Mouse (Mus musculus): Measurements from ENCODE around the gene Zkscan1. TPM values are rescaled to one million over a fixed set of nuclear protein-coding genes. Genes with fewer than 3 reads are reported as not detected.
"Not testable (repeated sequence)": the region's sequence is repeated elsewhere in the genome, so short reads cannot be mapped to it uniquely, and the experiment has no call there.

Zkscan1 gene
- 45.8 and 48.2 TPM in 2 replicates for total RNA-seq (2017)

DNA sequence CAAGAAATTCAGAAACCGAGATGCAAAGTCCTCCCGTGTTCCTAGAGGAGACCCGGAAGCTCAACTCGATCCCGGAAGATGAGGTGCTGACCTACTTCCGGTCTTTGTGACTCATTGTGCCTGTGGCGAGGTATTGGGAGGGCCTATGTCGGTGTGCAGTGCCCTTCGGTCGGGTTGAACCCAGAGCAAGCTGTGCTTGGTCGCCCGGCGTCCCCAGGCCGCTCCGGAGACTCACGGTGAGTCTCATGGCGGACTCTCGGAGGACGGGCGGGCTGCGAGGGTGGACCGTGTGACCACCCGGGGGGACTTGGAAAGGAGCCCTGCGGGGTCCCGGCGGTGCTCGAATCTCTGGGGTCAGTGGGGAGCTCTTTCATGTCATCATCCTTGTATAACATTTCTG, at the start of gene Zkscan1:
TSS of gene Zkscan1 (plus strand) at position 89 of the 400 bp plus-strand sequence.
- ATAC-seq (replicated peaks in 1 of 2; ENCODE audit: insufficient read depth in 1 of 2, low FRiP score in 2 of 2, low TSS enrichment in 1 of 2, low read depth in 1 of 2, poor library complexity in 2 of 2, severe bottlenecking in 2 of 2) = peak; percentile 97 to 99

DNA sequence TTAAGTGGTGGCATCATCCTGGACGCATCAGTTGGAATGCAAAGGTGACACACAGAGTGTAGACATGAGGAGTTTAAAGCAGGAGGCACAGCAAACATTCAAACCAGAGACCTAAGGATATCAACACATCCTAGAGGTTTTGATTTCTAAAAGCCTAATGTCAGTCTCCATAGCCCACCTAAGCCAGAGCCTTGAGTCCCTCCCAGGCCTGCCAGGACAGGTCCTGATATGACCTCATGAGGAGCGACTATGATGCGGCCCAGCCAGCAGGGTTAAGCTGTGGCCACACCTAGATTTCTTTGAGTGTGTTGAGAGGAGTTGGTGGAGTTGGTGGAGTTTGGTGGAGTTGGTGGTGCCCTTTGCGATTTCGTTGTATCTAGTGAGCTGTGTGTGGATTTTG, 32.0 kb upstream of the Zkscan1 start, which contains the start of gene Smok3c:
TSS of gene Smok3c (plus strand) at position 301 of the 400 bp plus-strand sequence.
- ATAC-seq (replicated peaks in 1 of 2; ENCODE audit: insufficient read depth in 1 of 2, low FRiP score in 2 of 2, low TSS enrichment in 1 of 2, low read depth in 1 of 2, poor library complexity in 2 of 2, severe bottlenecking in 2 of 2) = not testable (repeated sequence)

DNA sequence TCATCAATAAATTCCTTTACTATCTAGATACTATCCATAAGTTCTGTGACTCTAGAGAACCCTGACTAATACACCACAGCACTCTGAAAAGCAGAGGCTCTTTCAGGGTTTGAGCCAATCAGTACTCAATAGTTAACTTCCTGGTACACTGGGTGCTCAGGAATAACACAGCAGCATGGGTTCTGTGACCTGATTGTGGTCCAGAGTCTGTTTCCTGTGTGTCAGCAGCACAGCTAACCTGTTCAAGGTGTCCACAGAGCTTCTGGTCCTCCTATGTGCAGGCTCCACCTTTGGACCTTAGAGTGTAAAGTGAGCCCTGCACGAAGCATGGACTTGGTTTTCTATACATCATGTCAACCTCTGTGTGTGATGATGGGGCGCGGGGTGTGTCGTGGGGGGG, 11.1 kb upstream of the Zkscan1 start:
- no peak for ATAC-seq (replicated peaks in 1 of 2; ENCODE audit: insufficient read depth in 1 of 2, low FRiP score in 2 of 2, low TSS enrichment in 1 of 2, low read depth in 1 of 2, poor library complexity in 2 of 2, severe bottlenecking in 2 of 2)

DNA sequence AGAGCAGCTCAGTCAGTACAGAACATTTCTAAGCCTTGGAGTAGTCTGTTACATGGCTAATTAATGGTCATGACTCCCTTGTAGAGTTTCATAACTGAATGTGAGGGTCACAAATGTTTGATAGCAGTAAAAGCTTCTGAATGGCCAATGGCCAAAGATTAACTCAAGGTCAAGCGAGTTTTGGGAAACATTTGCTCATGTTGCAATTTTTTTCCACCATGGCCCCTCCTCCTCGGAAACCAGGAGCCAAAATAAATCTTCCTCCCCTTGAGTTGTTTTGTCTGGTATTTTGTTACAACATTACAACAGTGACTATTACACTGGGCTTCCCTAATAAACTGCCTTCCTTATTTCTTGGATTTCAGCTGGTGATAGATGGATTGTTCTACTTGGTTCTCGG, 9.2 kb upstream of the Zkscan1 start:
- ATAC-seq (replicated peaks in 1 of 2; ENCODE audit: insufficient read depth in 1 of 2, low FRiP score in 2 of 2, low TSS enrichment in 1 of 2, low read depth in 1 of 2, poor library complexity in 2 of 2, severe bottlenecking in 2 of 2) = no peak

DNA sequence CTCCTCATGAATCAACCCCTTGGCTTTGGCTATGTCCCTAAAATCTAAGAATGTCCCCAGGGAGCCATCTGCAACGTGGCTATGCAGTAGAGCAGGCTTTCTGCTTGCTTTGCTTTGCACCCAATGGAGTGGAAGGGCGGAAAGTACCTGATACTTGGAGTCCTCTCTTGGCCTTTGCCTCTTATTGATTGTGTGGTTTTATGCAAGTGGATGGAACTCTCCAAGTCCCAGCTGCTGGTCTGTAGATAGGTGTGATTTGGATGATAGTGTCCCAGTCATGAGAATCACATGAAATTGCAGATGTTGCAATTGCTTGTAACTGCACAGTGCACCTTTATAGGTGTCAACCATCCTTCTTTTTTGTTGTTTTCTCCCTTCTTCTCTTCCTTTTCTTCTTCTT, 8.7 kb upstream of the Zkscan1 start:
- ATAC-seq (replicated peaks in 1 of 2; ENCODE audit: insufficient read depth in 1 of 2, low FRiP score in 2 of 2, low TSS enrichment in 1 of 2, low read depth in 1 of 2, poor library complexity in 2 of 2, severe bottlenecking in 2 of 2) = no peak

DNA sequence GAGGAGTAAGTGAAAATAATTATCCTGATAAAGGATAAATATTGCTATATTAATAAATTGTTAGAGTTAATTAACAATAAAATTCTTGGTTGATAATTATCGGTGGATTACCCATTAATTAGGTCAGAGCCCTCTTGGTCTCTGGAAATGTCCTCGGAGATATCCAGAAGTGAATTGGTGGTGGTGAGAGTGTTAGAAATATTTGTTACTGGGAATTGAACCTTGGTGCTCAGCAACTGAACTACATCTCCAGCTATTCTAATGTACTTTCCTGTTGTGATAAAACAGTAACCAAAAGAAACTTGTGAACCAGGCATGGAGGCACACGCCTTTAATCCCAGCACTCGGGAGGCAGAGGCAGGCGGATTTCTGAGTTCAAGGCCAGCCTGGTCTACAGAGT, 4.4 kb upstream of the Zkscan1 start:
- no peak for ATAC-seq (replicated peaks in 1 of 2; ENCODE audit: insufficient read depth in 1 of 2, low FRiP score in 2 of 2, low TSS enrichment in 1 of 2, low read depth in 1 of 2, poor library complexity in 2 of 2, severe bottlenecking in 2 of 2)

DNA sequence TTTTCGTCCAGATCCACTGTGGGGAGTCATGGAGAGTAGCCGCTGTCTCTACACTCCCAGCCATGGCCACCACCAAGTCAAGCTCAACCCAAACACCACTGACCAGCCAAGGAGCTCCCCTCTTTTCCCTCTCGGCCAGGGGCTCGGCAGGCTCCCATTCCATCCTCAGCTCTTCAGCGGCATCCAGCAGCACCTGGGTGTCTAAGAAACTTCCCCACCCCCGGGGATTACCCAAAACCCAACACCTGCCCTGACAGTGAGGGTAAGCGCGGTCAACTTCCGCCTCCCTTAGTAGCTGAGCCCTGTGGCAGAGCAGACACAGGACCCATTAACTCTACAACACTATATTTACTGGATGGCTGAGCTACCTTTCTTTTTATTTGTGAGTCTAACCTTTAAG, 3.4 kb upstream of the Zkscan1 start:
- no peak for ATAC-seq (replicated peaks in 1 of 2; ENCODE audit: insufficient read depth in 1 of 2, low FRiP score in 2 of 2, low TSS enrichment in 1 of 2, low read depth in 1 of 2, poor library complexity in 2 of 2, severe bottlenecking in 2 of 2)

DNA sequence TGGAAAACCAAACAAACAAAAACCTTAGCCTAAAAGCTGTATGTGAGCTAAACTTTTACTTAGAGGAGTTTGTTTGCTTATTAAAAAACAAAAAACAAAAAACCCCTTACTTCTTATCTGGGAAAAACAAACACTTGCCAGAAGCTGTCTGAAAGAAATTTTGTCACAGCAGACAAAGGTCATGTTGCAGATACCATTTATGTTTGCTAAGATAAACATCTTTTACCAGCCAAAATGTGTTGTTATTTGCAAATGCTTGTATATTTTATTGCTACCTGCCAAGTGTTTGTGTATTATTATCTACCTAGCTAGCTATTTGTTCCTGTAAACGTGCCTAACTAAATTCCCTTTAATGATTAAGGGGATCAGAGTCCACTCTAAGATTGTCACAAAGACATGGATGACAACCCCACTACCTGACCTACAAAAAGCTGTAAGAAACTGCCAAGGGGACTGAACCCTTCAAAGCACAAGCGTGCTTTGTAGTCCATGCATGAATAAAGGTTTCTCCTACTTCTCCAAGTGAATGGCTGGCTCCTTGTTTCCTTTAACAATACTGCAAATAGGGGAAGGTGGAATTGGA, 1.5 kb upstream of the Zkscan1 start:
- ATAC-seq (replicated peaks in 1 of 2; ENCODE audit: insufficient read depth in 1 of 2, low FRiP score in 2 of 2, low TSS enrichment in 1 of 2, low read depth in 1 of 2, poor library complexity in 2 of 2, severe bottlenecking in 2 of 2) = no peak

DNA sequence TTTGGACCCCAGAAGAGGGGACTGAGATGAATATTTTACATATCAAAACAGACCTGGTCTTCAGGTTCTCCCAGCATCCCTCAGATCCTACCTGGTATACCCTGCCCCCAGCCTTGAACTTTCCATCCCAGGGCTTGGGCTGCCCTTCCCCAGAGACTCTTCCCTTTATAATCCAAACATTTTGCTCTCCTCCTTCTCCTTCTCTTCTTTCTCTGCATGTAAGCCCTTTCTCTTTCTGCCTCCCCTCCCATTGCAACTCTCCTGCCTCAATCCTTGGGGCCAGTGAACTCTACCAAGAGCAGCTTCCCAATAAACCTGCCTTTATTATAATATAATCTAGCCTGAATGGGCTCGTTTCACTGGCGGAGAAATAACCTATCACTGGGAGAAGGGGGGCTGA, 948 bp upstream of the Zkscan1 start:
- no peak for ATAC-seq (replicated peaks in 1 of 2; ENCODE audit: insufficient read depth in 1 of 2, low FRiP score in 2 of 2, low TSS enrichment in 1 of 2, low read depth in 1 of 2, poor library complexity in 2 of 2, severe bottlenecking in 2 of 2)

DNA sequence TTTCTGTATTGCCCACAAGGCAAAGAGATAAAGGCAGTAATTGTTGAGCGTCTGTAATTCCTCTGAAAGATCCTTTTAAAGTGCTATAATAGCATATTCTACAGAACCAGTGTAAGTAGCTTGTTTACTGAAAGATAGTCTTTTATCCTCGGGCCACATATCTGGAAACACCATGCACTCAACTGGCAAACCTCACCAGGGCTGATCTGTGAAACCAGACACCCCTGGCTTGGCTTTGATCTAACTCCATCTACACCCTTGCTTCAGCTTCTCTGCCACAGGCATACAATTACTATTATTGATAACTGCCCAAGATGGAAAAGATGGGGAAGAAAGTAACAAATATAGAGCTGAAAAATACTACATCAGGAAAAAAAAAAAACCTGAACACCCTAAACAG, 377 bp upstream of the Zkscan1 start:
- ATAC-seq (replicated peaks in 1 of 2; ENCODE audit: insufficient read depth in 1 of 2, low FRiP score in 2 of 2, low TSS enrichment in 1 of 2, low read depth in 1 of 2, poor library complexity in 2 of 2, severe bottlenecking in 2 of 2) = peak in 1 of 2 experiments; percentile 27; a peak in 1 of 4 replicates

DNA sequence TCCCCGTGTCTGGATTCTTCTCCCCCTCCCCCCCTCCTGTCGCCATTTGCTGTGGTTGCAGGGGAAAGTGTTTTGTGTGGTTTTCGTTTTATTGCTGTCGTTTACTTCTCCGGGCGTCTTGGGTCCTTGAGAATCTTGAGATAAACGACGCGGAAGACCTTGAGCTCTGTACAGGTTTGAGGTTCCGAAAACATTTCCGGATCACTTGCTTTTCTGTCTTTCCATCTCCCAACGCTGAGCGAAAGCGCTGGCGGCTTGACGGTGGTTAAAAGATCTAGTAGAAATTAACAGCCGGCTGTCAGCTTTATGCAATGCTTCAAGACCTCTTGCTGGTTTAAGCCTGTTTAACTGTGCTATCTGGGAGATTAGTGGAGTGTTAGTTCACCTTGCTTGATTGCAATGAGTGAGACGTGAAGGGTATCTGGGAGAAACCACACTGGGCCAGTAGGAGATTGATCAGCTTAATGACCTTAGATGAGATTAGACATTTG, 582 bp downstream of the Zkscan1 start:
- peak; percentile 8 to 29; a peak in 3 of 4 replicates for ATAC-seq (replicated peaks in 1 of 2; ENCODE audit: insufficient read depth in 1 of 2, low FRiP score in 2 of 2, low TSS enrichment in 1 of 2, low read depth in 1 of 2, poor library complexity in 2 of 2, severe bottlenecking in 2 of 2)

DNA sequence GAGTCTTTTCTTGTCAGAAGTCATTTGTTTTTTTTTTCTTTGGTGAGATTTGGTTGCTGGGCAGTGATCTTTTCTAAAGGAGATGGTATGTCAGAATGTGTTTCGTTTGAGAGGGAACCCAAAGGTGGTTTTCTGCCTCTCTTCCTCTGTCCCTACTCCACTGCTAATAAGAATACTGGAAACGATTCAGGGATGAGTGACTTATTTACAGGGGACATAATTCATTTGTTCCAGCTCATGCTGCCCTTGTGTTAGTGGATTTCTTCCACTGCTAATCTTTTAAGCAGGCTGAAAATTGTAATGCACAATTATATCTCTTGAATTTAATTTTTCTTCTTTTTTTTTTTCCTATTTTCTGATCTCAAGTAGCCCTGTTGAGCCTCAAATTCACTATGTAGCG, 2.0 kb downstream of the Zkscan1 start:
- no peak for ATAC-seq (replicated peaks in 1 of 2; ENCODE audit: insufficient read depth in 1 of 2, low FRiP score in 2 of 2, low TSS enrichment in 1 of 2, low read depth in 1 of 2, poor library complexity in 2 of 2, severe bottlenecking in 2 of 2)

DNA sequence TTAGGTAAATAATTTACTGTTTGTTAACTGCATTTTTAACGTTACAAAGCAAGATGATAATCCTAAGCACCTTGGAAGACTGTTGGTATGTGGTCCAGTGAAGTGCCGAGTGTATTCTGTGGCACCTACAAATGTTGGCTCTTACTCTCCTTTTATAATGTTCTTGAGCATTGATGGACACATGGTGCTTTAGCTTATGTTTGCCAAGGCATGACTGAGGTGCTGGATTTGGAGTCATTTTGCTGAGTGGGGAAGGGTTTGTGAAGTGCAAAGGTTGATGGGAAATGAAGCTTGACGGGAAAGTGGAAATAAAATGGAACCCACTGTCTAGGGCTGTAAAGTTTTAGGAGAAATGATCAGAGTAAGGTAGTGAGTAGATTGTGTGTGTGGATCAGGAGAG, 3.5 kb downstream of the Zkscan1 start:
- ATAC-seq (replicated peaks in 1 of 2; ENCODE audit: insufficient read depth in 1 of 2, low FRiP score in 2 of 2, low TSS enrichment in 1 of 2, low read depth in 1 of 2, poor library complexity in 2 of 2, severe bottlenecking in 2 of 2) = no peak

DNA sequence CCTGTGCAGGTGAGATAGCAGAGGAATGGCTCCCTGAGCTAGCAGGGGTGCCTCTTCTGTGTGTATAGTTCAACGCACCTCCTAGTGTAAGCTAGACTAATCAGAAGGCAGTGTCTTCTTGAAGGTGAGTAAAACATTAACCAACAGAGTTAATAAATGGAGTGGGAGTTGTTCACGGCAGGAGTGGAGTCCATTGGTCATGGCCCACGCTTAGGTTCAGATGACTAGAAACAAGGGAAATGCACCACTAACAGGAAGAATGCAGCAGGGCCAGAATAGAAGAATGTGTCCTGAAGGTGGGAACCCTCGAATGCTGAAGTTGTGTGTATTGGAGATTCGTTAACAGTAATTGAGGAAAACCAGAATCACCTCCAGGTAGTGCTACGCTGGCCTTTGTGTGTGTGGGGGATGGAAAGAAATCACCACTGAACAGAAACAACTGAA, 4.2 kb downstream of the Zkscan1 start:
- no peak for ATAC-seq (replicated peaks in 1 of 2; ENCODE audit: insufficient read depth in 1 of 2, low FRiP score in 2 of 2, low TSS enrichment in 1 of 2, low read depth in 1 of 2, poor library complexity in 2 of 2, severe bottlenecking in 2 of 2)

DNA sequence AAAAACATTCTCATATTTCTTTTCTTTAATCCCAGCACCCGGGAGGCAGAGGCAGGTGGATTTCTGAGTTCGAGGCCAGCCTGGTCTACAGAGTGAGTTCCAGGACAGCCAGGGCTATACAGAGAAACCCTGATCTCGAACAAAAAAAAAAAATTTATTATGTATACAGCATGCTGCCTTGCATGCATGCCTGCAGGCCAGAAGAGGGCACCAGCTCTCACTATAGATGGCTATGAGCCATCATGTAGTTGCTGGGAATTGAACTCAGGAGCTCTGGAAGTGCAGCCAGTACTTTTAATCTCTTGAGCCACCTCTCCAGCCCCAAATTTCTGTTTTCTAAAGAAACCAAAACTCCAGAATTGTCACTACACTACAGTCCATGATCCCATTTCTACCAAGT, 5.4 kb downstream of the Zkscan1 start:
- no peak for ATAC-seq (replicated peaks in 1 of 2; ENCODE audit: insufficient read depth in 1 of 2, low FRiP score in 2 of 2, low TSS enrichment in 1 of 2, low read depth in 1 of 2, poor library complexity in 2 of 2, severe bottlenecking in 2 of 2)

DNA sequence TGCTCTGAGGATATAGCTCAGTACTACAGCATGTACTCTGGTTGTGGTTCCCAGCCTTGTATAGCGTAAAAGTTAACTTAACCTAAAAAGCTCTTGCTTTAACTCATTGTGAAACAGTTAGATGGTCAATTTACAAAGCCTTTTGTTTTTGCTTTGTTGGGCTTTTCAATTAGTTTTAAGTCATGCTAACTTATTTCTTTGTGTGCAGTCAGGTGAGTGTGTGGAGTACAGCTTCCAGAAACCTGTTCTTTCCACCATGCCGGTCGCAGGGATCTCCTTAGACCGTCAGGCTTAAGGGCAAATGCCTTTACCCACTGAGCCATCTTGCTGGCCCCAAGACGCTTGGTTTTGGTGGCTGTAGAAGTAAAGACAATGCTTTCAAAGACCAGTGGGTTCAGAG, 5.9 kb downstream of the Zkscan1 start:
- no peak for ATAC-seq (replicated peaks in 1 of 2; ENCODE audit: insufficient read depth in 1 of 2, low FRiP score in 2 of 2, low TSS enrichment in 1 of 2, low read depth in 1 of 2, poor library complexity in 2 of 2, severe bottlenecking in 2 of 2)

DNA sequence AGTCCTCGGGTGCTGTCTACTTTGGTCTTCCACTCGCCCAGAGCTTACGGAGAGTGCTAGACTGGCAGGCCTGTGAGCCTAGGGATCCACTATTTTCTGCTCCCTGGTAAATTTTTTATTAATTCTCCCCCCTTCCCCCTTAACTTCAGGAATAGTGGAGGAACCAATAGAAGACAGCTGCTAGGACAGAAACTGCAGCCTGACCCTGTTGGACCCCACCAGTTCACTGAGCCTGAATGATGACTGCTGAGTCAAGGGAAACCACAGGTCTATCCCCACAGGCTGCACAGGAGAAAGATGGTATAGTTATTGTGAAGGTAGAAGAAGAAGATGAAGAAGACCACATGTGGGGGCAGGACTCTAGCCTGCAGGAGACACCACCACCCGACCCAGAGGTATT, 7.9 kb downstream of the Zkscan1 start:
- ATAC-seq (replicated peaks in 1 of 2; ENCODE audit: insufficient read depth in 1 of 2, low FRiP score in 2 of 2, low TSS enrichment in 1 of 2, low read depth in 1 of 2, poor library complexity in 2 of 2, severe bottlenecking in 2 of 2) = no peak

DNA sequence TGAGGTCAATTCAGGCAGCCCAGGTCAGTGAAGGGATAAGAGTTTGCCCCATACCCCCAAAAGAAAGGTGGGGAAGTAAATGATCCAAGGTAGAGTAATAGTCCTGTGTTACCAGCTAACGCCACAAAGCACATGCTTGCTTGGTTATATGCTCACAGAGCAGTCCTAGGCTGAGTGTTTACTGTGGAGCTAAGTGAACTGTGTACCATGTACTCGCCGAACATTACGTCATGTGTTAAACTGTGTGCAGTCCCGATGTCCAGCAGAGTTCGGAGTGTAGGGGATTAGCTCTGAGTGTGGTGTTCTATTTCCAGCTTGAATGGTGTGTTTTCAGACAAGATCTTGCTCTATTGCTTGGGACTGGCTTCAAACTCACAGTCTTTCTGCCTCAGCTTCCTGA, 9.6 kb downstream of the Zkscan1 start:
- no peak for ATAC-seq (replicated peaks in 1 of 2; ENCODE audit: insufficient read depth in 1 of 2, low FRiP score in 2 of 2, low TSS enrichment in 1 of 2, low read depth in 1 of 2, poor library complexity in 2 of 2, severe bottlenecking in 2 of 2)

DNA sequence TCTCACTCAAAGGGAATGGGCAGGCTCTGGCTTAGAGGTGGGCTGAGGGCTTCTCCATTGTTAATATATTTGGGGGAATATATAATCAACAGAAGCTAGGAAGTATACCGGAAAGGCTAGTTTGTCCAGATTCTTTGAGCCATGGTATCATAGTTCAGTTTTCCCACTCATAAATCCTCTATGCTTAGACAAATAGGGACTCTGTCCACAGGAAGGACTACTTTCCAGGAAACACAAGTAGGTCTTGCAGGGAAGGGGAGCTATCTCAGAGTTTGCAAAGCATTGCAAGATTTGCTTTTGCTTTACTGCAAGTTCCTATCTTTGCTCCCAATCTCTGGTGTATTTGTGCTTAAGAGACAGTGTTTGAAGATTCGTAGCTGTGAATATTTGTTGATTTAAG, 20.1 kb downstream of the Zkscan1 start:
- no peak for ATAC-seq (replicated peaks in 1 of 2; ENCODE audit: insufficient read depth in 1 of 2, low FRiP score in 2 of 2, low TSS enrichment in 1 of 2, low read depth in 1 of 2, poor library complexity in 2 of 2, severe bottlenecking in 2 of 2)

Measured in hematopoietic stem cell, adult 5-6 weeks (primary cell).